Mouse (Mus musculus): ENCODE data around the gene Mcm3. TPM values are rescaled to one million over a fixed set of nuclear protein-coding genes. Genes with fewer than 3 reads are reported as not detected.

Gene Mcm3
- polyA plus RNA-seq, 1 experiment = 8.9 TPM

DNA sequence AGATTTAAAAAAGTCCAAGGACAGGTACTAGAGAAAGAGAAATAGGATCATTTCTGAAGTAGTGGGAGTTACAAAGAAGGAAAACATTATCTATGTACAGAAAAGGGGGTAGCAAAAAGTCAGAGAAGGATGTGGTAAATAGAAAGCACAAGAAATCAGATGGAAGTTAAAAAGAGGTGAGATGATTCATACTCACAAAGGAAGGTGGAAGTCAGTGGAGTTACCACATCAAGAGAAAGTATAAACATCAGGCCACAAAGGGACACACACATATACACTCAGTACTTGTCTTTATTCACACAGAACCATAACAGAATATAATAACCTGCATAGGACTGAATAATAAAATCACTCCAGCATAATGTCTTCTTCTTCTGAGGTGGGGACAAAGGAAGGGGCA lies 4.9 kb upstream of the Mcm3 start:
- no peak overlapping the region for H3K27ac ChIP-seq (ENCODE audit: insufficient read depth, low read depth, low read length)

DNA sequence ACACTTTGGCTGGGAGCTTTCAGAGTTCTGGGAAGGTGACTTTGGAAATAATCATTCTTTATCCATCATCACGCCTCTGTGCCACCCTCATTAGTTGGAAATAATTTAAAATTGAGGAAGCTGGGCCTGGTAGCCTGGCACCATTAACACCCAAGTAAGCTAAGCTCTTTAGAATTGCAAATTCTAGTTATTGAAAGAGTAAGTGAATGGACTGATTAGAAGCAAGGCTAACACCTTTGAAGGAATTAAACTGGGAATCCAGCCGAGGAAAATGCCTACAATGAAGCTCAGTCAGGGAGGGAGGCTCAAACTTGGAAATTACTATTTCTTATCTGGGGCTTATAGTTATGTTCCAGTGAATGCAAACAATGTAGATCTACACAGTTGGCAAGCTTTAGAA lies 3.8 kb upstream of the Mcm3 start:
- no peaks in the 10 kb centered on the region for H3K27me3 ChIP-seq (ENCODE audit: control insufficient read depth, insufficient read depth, low read length)
- TF ChIP-seq POLR2A (IDR thresholded peaks at IDR 0.05; ENCODE audit: low read depth, low read length) = no peak
- no peak for TF ChIP-seq CTCF (IDR thresholded peaks at IDR 0.05; ENCODE audit: extremely low read depth, insufficient read length, insufficient replicate concordance, low read depth, low read length)
- H3K4me3 ChIP-seq (ENCODE audit: low read depth, low read length) = no peak overlapping the region
- H3K4me1 ChIP-seq (ENCODE audit: control insufficient read depth, insufficient read depth, insufficient read length, low read length) = no peaks in the 10 kb centered on the region
- no peaks in the 10 kb centered on the region for H3K36me3 ChIP-seq (ENCODE audit: control insufficient read depth, insufficient read depth, low read length)
- no peak overlapping the region for H3K27ac ChIP-seq (ENCODE audit: insufficient read depth, low read depth, low read length)
- WGBS = 85% methylated on average over 2 of the region's 2 CpGs

More for the DNA sequence above, 4.9 kb upstream of the Mcm3 start:
- no peak for TF ChIP-seq CTCF (IDR thresholded peaks at IDR 0.05; ENCODE audit: extremely low read depth, insufficient read length, insufficient replicate concordance, low read depth, low read length)
- TF ChIP-seq POLR2A (IDR thresholded peaks at IDR 0.05; ENCODE audit: low read depth, low read length) = no peak
- Histone ChIP-seq H3K36me3 (ENCODE audit: control insufficient read depth, insufficient read depth, low read length) (no peaks in the 10 kb centered on the region), H3K4me1 (ENCODE audit: control insufficient read depth, insufficient read depth, insufficient read length, low read length) (no peaks in the 10 kb centered on the region), H3K27me3 (ENCODE audit: control insufficient read depth, insufficient read depth, low read length) (no peaks in the 10 kb centered on the region), H3K4me3 (ENCODE audit: low read depth, low read length) (no peak overlapping the region)

- H3K4me1 ChIP-seq (ENCODE audit: control insufficient read depth, insufficient read depth, insufficient read length, low read length) = no peaks in the 10 kb centered on the region
- 78% methylated on average over 4 of the region's 4 CpGs for WGBS
- TF ChIP-seq CTCF (IDR thresholded peaks at IDR 0.05; ENCODE audit: extremely low read depth, insufficient read length, insufficient replicate concordance, low read depth, low read length) (no peak), POLR2A (IDR thresholded peaks at IDR 0.05; ENCODE audit: low read depth, low read length) (no peak)
- no peaks in the 10 kb centered on the region for H3K27me3 ChIP-seq (ENCODE audit: control insufficient read depth, insufficient read depth, low read length)
- no peaks in the 10 kb centered on the region for H3K36me3 ChIP-seq (ENCODE audit: control insufficient read depth, insufficient read depth, low read length)
- no peak overlapping the region for H3K27ac ChIP-seq (ENCODE audit: insufficient read depth, low read depth, low read length)
- no peak overlapping the region for H3K4me3 ChIP-seq (ENCODE audit: low read depth, low read length)
These were observed 3.4 kb upstream of the Mcm3 start for GRCm38 (mm10) chr1:20823471-20823870.

GRCm38 (mm10) chr1:20820959-20821358 lies 847 bp upstream of the Mcm3 start:
- peaks cover 7% of the 10 kb centered on the region for H3K36me3 ChIP-seq (ENCODE audit: control insufficient read depth, insufficient read depth, low read length)
- no peaks in the 10 kb centered on the region for H3K27me3 ChIP-seq (ENCODE audit: control insufficient read depth, insufficient read depth, low read length)
- no peak overlapping the region for H3K27ac ChIP-seq (ENCODE audit: insufficient read depth, low read depth, low read length)
- no peak overlapping the region for H3K4me3 ChIP-seq (ENCODE audit: low read depth, low read length)
- TF ChIP-seq CTCF (IDR thresholded peaks at IDR 0.05; ENCODE audit: extremely low read depth, insufficient read length, insufficient replicate concordance, low read depth, low read length) (no peak), POLR2A (IDR thresholded peaks at IDR 0.05; ENCODE audit: low read depth, low read length) (no peak)
- H3K4me1 ChIP-seq (ENCODE audit: control insufficient read depth, insufficient read depth, insufficient read length, low read length) = no peaks in the 10 kb centered on the region
- 79% methylated on average over 4 of the region's 4 CpGs for WGBS

GRCm38 (mm10) chr1:20817596-20817995 lies 2.5 kb downstream of the Mcm3 start:
- 88% methylated on average over 12 of the region's 12 CpGs for WGBS
- no peaks in the 10 kb centered on the region for H3K4me1 ChIP-seq (ENCODE audit: control insufficient read depth, insufficient read depth, insufficient read length, low read length)
- TF ChIP-seq POLR2A (IDR thresholded peaks at IDR 0.05; ENCODE audit: low read depth, low read length) (no peak), CTCF (IDR thresholded peaks at IDR 0.05; ENCODE audit: extremely low read depth, insufficient read length, insufficient replicate concordance, low read depth, low read length) (no peak)
- H3K27me3 ChIP-seq (ENCODE audit: control insufficient read depth, insufficient read depth, low read length) = no peaks in the 10 kb centered on the region
- H3K27ac ChIP-seq (ENCODE audit: insufficient read depth, low read depth, low read length) = no peak overlapping the region
- H3K36me3 ChIP-seq (ENCODE audit: control insufficient read depth, insufficient read depth, low read length) = peaks cover 23% of the 10 kb centered on the region
- H3K4me3 ChIP-seq (ENCODE audit: low read depth, low read length) = no peak overlapping the region

GRCm38 (mm10) chr1:20817172-20817571 lies 2.9 kb downstream of the Mcm3 start:
- 81% methylated on average over 9 of the region's 9 CpGs for WGBS
- H3K4me3 ChIP-seq (ENCODE audit: low read depth, low read length) = no peak overlapping the region
- no peak overlapping the region for H3K27ac ChIP-seq (ENCODE audit: insufficient read depth, low read depth, low read length)
- TF ChIP-seq CTCF (IDR thresholded peaks at IDR 0.05; ENCODE audit: extremely low read depth, insufficient read length, insufficient replicate concordance, low read depth, low read length) = no peak
- TF ChIP-seq POLR2A (IDR thresholded peaks at IDR 0.05; ENCODE audit: low read depth, low read length) = no peak
- H3K36me3 ChIP-seq (ENCODE audit: control insufficient read depth, insufficient read depth, low read length) = peaks cover 23% of the 10 kb centered on the region
- H3K4me1 ChIP-seq (ENCODE audit: control insufficient read depth, insufficient read depth, insufficient read length, low read length) = no peaks in the 10 kb centered on the region
- no peaks in the 10 kb centered on the region for H3K27me3 ChIP-seq (ENCODE audit: control insufficient read depth, insufficient read depth, low read length)

- Histone ChIP-seq H3K27me3 (ENCODE audit: control insufficient read depth, insufficient read depth, low read length) (no peaks in the 10 kb centered on the region), H3K4me1 (ENCODE audit: control insufficient read depth, insufficient read depth, insufficient read length, low read length) (no peaks in the 10 kb centered on the region), H3K4me3 (ENCODE audit: low read depth, low read length) (no peak overlapping the region), H3K36me3 (ENCODE audit: control insufficient read depth, insufficient read depth, low read length) (peaks cover 39% of the 10 kb centered on the region), H3K27ac (ENCODE audit: insufficient read depth, low read depth, low read length) (no peak overlapping the region)
- no peak for TF ChIP-seq CTCF (IDR thresholded peaks at IDR 0.05; ENCODE audit: extremely low read depth, insufficient read length, insufficient replicate concordance, low read depth, low read length)
- no peak for TF ChIP-seq POLR2A (IDR thresholded peaks at IDR 0.05; ENCODE audit: low read depth, low read length)
- 93% methylated on average over 8 of the region's 8 CpGs for WGBS
These were observed 5.6 kb downstream of the Mcm3 start for GRCm38 (mm10) chr1:20814521-20814920.

GRCm38 (mm10) chr1:20804526-20804925 lies 15.6 kb downstream of the Mcm3 start:
- Histone ChIP-seq H3K4me1 (ENCODE audit: control insufficient read depth, insufficient read depth, insufficient read length, low read length) (no peaks in the 10 kb centered on the region), H3K36me3 (ENCODE audit: control insufficient read depth, insufficient read depth, low read length) (peaks cover 44% of the 10 kb centered on the region), H3K27ac (ENCODE audit: insufficient read depth, low read depth, low read length) (no peak overlapping the region), H3K4me3 (ENCODE audit: low read depth, low read length) (no peak overlapping the region), H3K27me3 (ENCODE audit: control insufficient read depth, insufficient read depth, low read length) (no peaks in the 10 kb centered on the region)
- 93% methylated on average over 10 of the region's 10 CpGs for WGBS
- TF ChIP-seq CTCF (IDR thresholded peaks at IDR 0.05; ENCODE audit: extremely low read depth, insufficient read length, insufficient replicate concordance, low read depth, low read length) = no peak
- TF ChIP-seq POLR2A (IDR thresholded peaks at IDR 0.05; ENCODE audit: low read depth, low read length) = no peak
